Comparison of ENCODE assay signal across 10 mouse cellular contexts in genomic region chr6:124716864-124717490, GRCm38 (mm10). TPM values are rescaled to one million over a fixed set of nuclear protein-coding genes. Genes with fewer than 3 reads are reported as not detected.
DNase-seq lines count a peak whose midpoint lies in the region; ATAC-seq and TF ChIP-seq lines count a peak whose summit lies in the region.
"Had no signal": no experiment of that assay in that cellular context is flagged by ENCODE, and none has a peak within 500 bp of the region (broad histone marks: within the 10 kb centered on the region; RNA-seq: fewer than 3 reads in every experiment).

No protein-coding gene starts in this region.

- no peaks in the 10 kb centered on the region for H3K9me3 ChIP-seq in lung, postnatal 0 days (ENCODE audit: low read length)
- no peaks in the 10 kb centered on the region for H3K9me3 ChIP-seq in stomach, embryonic 14.5 days (ENCODE audit: control insufficient read depth, low read depth, low read length)
- H3K9me3 ChIP-seq: G1E; hindbrain, embryonic 15.5 days had no signal

- peaks cover 12% of the 10 kb centered on the region; the same call in 1 of the 2 replicates for H3K36me3 ChIP-seq in lung, postnatal 0 days (ENCODE audit: insufficient read depth, low read length)
- peaks cover 30% of the 10 kb centered on the region for H3K36me3 ChIP-seq in stomach, embryonic 14.5 days (ENCODE audit: control insufficient read depth, insufficient read depth, low read length)

- ATAC-seq in lung, postnatal 0 days: no peak
- no peak for ATAC-seq in stomach, embryonic 14.5 days (ENCODE audit: insufficient number of reproducible peaks, insufficient read depth, low FRiP score, low read depth)

- TF ChIP-seq EP300 in lung, postnatal 0 days (IDR thresholded peaks at IDR 0.05): no peak

- H3K27ac ChIP-seq in lung, postnatal 0 days (ENCODE audit: low read length): no peak overlapping the region
- peak overlapping the region; percentile 35 for H3K27ac ChIP-seq in stomach, embryonic 14.5 days (ENCODE audit: low read length)
- H3K27ac ChIP-seq: hindbrain, embryonic 15.5 days had no signal

- peak overlapping the region; percentile 58 for H3K4me2 ChIP-seq in lung, postnatal 0 days (replicated peaks; ENCODE audit: low read depth, low read length)
- H3K4me2 ChIP-seq in stomach, embryonic 14.5 days (replicated peaks; ENCODE audit: low read depth, low read length): peak overlapping the region; percentile 44
- H3K4me2 ChIP-seq: hindbrain, embryonic 15.5 days had no signal

- WGBS in lung, postnatal 0 days: 44% methylated on average over 20 of the region's 20 CpGs
- WGBS in stomach, embryonic 14.5 days: 63% methylated on average over 20 of the region's 20 CpGs

- no peaks in the 10 kb centered on the region for H3K27me3 ChIP-seq in lung, postnatal 0 days (replicated peaks; ENCODE audit: insufficient read depth, low read length)
- H3K27me3 ChIP-seq in stomach, embryonic 14.5 days (ENCODE audit: control insufficient read depth, insufficient read depth, low read length): no peaks in the 10 kb centered on the region
- H3K27me3 ChIP-seq: hindbrain, embryonic 15.5 days had no signal

- no peak overlapping the region for H3K9ac ChIP-seq in lung, postnatal 0 days (replicated peaks; ENCODE audit: low read depth)
- H3K9ac ChIP-seq in stomach, embryonic 14.5 days (replicated peaks; ENCODE audit: low read depth, low read length): no peak overlapping the region
- H3K9ac ChIP-seq: hindbrain, embryonic 15.5 days had no signal

- no peak overlapping the region for H3K4me3 ChIP-seq in lung, postnatal 0 days (ENCODE audit: low read depth, low read length)
- peak overlapping the region; percentile 36 for H3K4me3 ChIP-seq in stomach, embryonic 14.5 days (ENCODE audit: low read depth, low read length)
- H3K4me3 ChIP-seq: hindbrain, embryonic 15.5 days had no signal

- TF ChIP-seq CTCF in brain, embryonic 14.5 days (IDR thresholded peaks at IDR 0.05; ENCODE audit: borderline replicate concordance, extremely low read depth, insufficient read depth, insufficient read length): peak; percentile 67
- peak; percentile 79 for TF ChIP-seq CTCF in lung, postnatal 0 days (IDR thresholded peaks at IDR 0.05)

- peaks cover 12% of the 10 kb centered on the region; the same call in 1 of the 2 replicates for H3K4me1 ChIP-seq in lung, postnatal 0 days (ENCODE audit: insufficient read depth, low read depth, low read length)
- peaks cover 17% of the 10 kb centered on the region; the same call in 1 of the 2 replicates for H3K4me1 ChIP-seq in stomach, embryonic 14.5 days (ENCODE audit: control insufficient read depth, insufficient read depth, low read length)

- peak; percentile 20 for DNase-seq in cerebellum, adult 9-11 months
- no peak for DNase-seq in cerebellum, adult 11 months
- DNase-seq in 3T3-L1 (ENCODE audit: low read depth, low spot score): peak; percentile 66
- DNase-seq in brain, embryonic 14.5 days (ENCODE audit: low read depth): peak; percentile 74
- peak; percentile 26 for DNase-seq in kidney, adult 11 months
- DNase-seq in lung, postnatal 0 days (ENCODE audit: low spot score): peak; percentile 80
- DNase-seq in urinary bladder, postnatal 36 days (ENCODE audit: low spot score in 2 of 2): no peak

- no peak for TF ChIP-seq POLR2A in brain, embryonic 14.5 days (IDR thresholded peaks at IDR 0.05; ENCODE audit: borderline replicate concordance, extremely low read depth, insufficient read depth, insufficient read length, poor library complexity, severe bottlenecking)

RNA-seq across cellular contexts. Expression of gene Phb2, which starts 4.8 kb away (rescaled TPM):
- 168 and 174 TPM in 2 replicates for polyA plus RNA-seq in brain, embryonic 14.5 days (2012; rRNA removed)
- 162 and 169 TPM in 2 replicates for polyA plus RNA-seq in lung, postnatal 0 days (2015; fragmentation: Nextera tagmentation; extraction: Ambion mirVana)
- 290 and 305 TPM in 2 replicates for polyA plus RNA-seq in stomach, embryonic 14.5 days (2014; fragmentation: Nextera tagmentation; extraction: Ambion mirVana)

RNA-seq across cellular contexts. Expression of gene Emg1, which starts 5.0 kb away (rescaled TPM):
- polyA plus RNA-seq in brain, embryonic 14.5 days (2012; rRNA removed): 95.2 and 132 TPM in 2 replicates
- polyA plus RNA-seq in lung, postnatal 0 days (2015; fragmentation: Nextera tagmentation; extraction: Ambion mirVana): 83.1 and 86.7 TPM in 2 replicates
- polyA plus RNA-seq in stomach, embryonic 14.5 days (2014; fragmentation: Nextera tagmentation; extraction: Ambion mirVana): 201 and 205 TPM in 2 replicates

RNA-seq across cellular contexts. Expression of gene Ptpn6, which starts 21.5 kb away (rescaled TPM):
- 2.6 and 2.9 TPM in 2 replicates for polyA plus RNA-seq in brain, embryonic 14.5 days (2012; rRNA removed)
- polyA plus RNA-seq in lung, postnatal 0 days (2015; fragmentation: Nextera tagmentation; extraction: Ambion mirVana): 24.0 and 27.8 TPM in 2 replicates
- polyA plus RNA-seq in stomach, embryonic 14.5 days (2014; fragmentation: Nextera tagmentation; extraction: Ambion mirVana): 13.7 and 15.3 TPM in 2 replicates

RNA-seq across cellular contexts. Expression of gene Grcc10, which starts 24.2 kb away (rescaled TPM):
- polyA plus RNA-seq in brain, embryonic 14.5 days (2012; rRNA removed): 429 and 583 TPM in 2 replicates
- 332 and 367 TPM in 2 replicates for polyA plus RNA-seq in lung, postnatal 0 days (2015; fragmentation: Nextera tagmentation; extraction: Ambion mirVana)
- polyA plus RNA-seq in stomach, embryonic 14.5 days (2014; fragmentation: Nextera tagmentation; extraction: Ambion mirVana): 445 and 505 TPM in 2 replicates

RNA-seq across cellular contexts. Expression of gene Gm45234, which starts 38.8 kb away (rescaled TPM):
- not detected in 2 replicates for polyA plus RNA-seq in brain, embryonic 14.5 days (2012; rRNA removed)
- polyA plus RNA-seq in lung, postnatal 0 days (2015; fragmentation: Nextera tagmentation; extraction: Ambion mirVana): not detected in 2 replicates
- polyA plus RNA-seq in stomach, embryonic 14.5 days (2014; fragmentation: Nextera tagmentation; extraction: Ambion mirVana): not detected in 2 replicates
- polyA plus RNA-seq: G1E; hindbrain, embryonic 15.5 days had no signal

Comparison
In these comparisons a context has a peak if more than half of its experiments do, and no peak if none do; other contexts are left out.
1. DNase-seq: peak in cerebellum, adult 9-11 months (single experiment), 3T3-L1 (single experiment), brain, embryonic 14.5 days (single experiment), kidney, adult 11 months (single experiment) and lung, postnatal 0 days (single experiment); none in cerebellum, adult 11 months (single experiment) and urinary bladder, postnatal 36 days (0 of 2).